Mouse (Mus musculus) testis, adult 2 months (tissue): Measurements from ENCODE around the gene Reep3.

ENCODE experiments used
- CTCF ChIP-seq: fragments of 200-500 bp; IDR thresholded peaks from 2 replicates; pipeline ENCODE4 v1.5.1; 2012; ENCODE audit warnings: low read depth, mild to moderate bottlenecking, inconsistent platforms, low read length, moderate library complexity; ENCODE audit not compliant: control insufficient read depth, insufficient read depth, insufficient replicate concordance
- POLR2A ChIP-seq: fragments of 200-500 bp; IDR thresholded peaks from 2 replicates; pipeline ENCODE4 v1.6.1; 2012; ENCODE audit warnings: low read depth, mild to moderate bottlenecking, inconsistent platforms, low read length, moderate library complexity; ENCODE audit not compliant: control insufficient read depth

- no peak for TF ChIP-seq POLR2A
- no peak for TF ChIP-seq CTCF
These were observed 113.7 kb downstream of the Reep3 start for GRCm38 (mm10) chr10:66983043-66983442.
